Mouse (Mus musculus): ENCODE results near the gene Pde1b. TPM values are rescaled to one million over a fixed set of nuclear protein-coding genes. Genes with fewer than 3 reads are reported as not detected.

Gene Pde1b
- polyA plus RNA-seq, 2 experiments: 0.11 to 1.0 TPM

DNA sequence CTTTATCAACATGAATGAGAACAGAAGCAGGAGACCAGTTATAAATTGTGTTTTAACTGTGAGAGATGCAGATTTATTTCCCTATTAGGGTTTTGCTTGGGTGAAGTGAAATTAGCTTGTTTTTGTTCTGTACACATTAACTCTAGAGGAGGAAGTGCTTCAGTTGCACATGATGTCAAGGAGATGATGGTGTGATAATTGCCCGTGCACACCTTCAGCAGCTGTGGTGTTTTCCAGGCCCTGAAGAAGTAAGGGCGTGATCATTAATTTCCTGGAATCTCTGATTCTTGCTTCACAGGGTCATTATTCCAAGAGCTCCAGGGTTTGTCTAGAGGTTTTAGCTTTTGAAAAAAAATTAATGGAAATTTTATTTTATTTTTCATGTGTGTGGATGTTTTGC, 22.7 kb upstream of the Pde1b start:
- ATAC-seq (ENCODE audit: insufficient read depth) (no peak), DNase-seq (ENCODE audit: low read depth in 3 of 3, low spot score in 3 of 3) (no peak)

DNA sequence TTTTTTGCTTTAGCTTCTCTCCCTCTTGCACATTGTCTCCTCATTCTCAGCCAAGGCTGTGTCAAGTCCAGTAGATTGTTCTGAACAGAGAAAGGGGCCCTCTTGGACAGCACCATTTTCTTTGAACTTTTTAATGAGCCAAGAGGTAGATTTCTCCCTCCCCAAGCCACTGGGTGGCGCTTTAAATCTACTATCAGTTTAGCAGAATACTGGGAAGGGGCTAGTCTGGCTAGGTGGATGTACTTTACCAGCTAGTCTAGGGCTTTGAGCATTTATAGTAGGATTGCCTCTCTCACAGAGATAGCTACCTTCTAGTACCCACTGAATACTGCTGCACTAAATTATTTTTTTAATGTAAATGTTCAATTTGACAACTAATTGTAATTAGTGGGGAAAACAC, 20.3 kb upstream of the Pde1b start:
- TF ChIP-seq CTCF (IDR thresholded peaks at IDR 0.05; ENCODE audit: low read depth) (no peak), EP300 (IDR thresholded peaks at IDR 0.05; ENCODE audit: low read depth) (no peak)
- no peaks in the 10 kb centered on the region for H3K4me1 ChIP-seq (replicated peaks; ENCODE audit: control insufficient read depth in 2 of 2, insufficient read depth in 2 of 2, low read length in 1 of 2)
- H3K9ac ChIP-seq (replicated peaks): no peak overlapping the region
- DNase-seq (ENCODE audit: low read depth in 3 of 3, low spot score in 3 of 3) (no peak), ATAC-seq (ENCODE audit: insufficient read depth) (no peak)
- H3K36me3 ChIP-seq (replicated peaks; ENCODE audit: control insufficient read depth, insufficient read depth, low read depth): no peaks in the 10 kb centered on the region
- no peak overlapping the region for H3K4me2 ChIP-seq (ENCODE audit: low read depth)
- H3K27ac ChIP-seq: no peak overlapping the region
- H3K9me3 ChIP-seq (ENCODE audit: control insufficient read depth, low read length): no peaks in the 10 kb centered on the region
- H3K4me3 ChIP-seq (ENCODE audit: insufficient read depth in 1 of 2, low read depth in 2 of 2, low read length in 2 of 2): no peak overlapping the region
- WGBS (ENCODE audit: insufficient replicate concordance): 8% methylated on average over 1 of the region's 1 CpGs
- no peaks in the 10 kb centered on the region for H3K27me3 ChIP-seq (ENCODE audit: control insufficient read depth, insufficient read depth, low read length)

More for the DNA sequence above, 22.7 kb upstream of the Pde1b start:
- WGBS (ENCODE audit: insufficient replicate concordance): 53% methylated on average over 2 of the region's 2 CpGs
- Histone ChIP-seq H3K36me3 (replicated peaks; ENCODE audit: control insufficient read depth, insufficient read depth, low read depth) (no peaks in the 10 kb centered on the region), H3K4me2 (ENCODE audit: low read depth) (no peak overlapping the region), H3K4me3 (ENCODE audit: insufficient read depth in 1 of 2, low read depth in 2 of 2, low read length in 2 of 2) (no peak overlapping the region), H3K9me3 (ENCODE audit: control insufficient read depth, low read length) (no peaks in the 10 kb centered on the region), H3K27ac (no peak overlapping the region), H3K9ac (replicated peaks) (no peak overlapping the region), H3K4me1 (replicated peaks; ENCODE audit: control insufficient read depth in 2 of 2, insufficient read depth in 2 of 2, low read length in 1 of 2) (no peaks in the 10 kb centered on the region), H3K27me3 (ENCODE audit: control insufficient read depth, insufficient read depth, low read length) (no peaks in the 10 kb centered on the region)
- TF ChIP-seq EP300 (IDR thresholded peaks at IDR 0.05; ENCODE audit: low read depth) (no peak), CTCF (IDR thresholded peaks at IDR 0.05; ENCODE audit: low read depth) (no peak)

DNA sequence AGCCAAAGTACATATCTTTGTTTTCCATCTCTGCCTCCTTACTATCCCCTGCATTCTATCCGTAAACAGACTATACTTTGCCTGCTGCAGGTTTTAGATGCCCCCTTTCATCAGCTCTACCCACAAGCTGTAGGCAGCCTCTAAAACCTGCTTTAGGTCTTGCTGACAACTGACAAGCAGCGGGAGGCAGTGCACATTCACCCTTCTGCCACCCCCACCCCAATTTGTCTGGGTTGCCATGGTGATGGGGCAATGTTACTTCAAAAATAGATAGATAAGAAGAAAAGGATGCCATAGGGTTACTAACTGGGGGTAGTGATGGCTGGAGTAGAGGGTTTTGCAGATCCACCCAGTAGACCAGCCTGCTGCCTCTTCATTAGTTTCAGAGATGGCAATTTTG, 18.3 kb upstream of the Pde1b start:
- Histone ChIP-seq H3K4me3 (ENCODE audit: insufficient read depth in 1 of 2, low read depth in 2 of 2, low read length in 2 of 2) (no peak overlapping the region), H3K27me3 (ENCODE audit: control insufficient read depth, insufficient read depth, low read length) (no peaks in the 10 kb centered on the region), H3K9ac (replicated peaks) (no peak overlapping the region), H3K4me1 (replicated peaks; ENCODE audit: control insufficient read depth in 2 of 2, insufficient read depth in 2 of 2, low read length in 1 of 2) (no peaks in the 10 kb centered on the region), H3K9me3 (ENCODE audit: control insufficient read depth, low read length) (no peaks in the 10 kb centered on the region), H3K36me3 (replicated peaks; ENCODE audit: control insufficient read depth, insufficient read depth, low read depth) (no peaks in the 10 kb centered on the region), H3K27ac (no peak overlapping the region), H3K4me2 (ENCODE audit: low read depth) (no peak overlapping the region)
- WGBS (ENCODE audit: insufficient replicate concordance): 59% methylated on average over 2 of the region's 2 CpGs
- no peak for TF ChIP-seq EP300 (IDR thresholded peaks at IDR 0.05; ENCODE audit: low read depth)
- TF ChIP-seq CTCF (IDR thresholded peaks at IDR 0.05; ENCODE audit: low read depth): no peak
- DNase-seq (ENCODE audit: low read depth in 3 of 3, low spot score in 3 of 3) (no peak), ATAC-seq (ENCODE audit: insufficient read depth) (no peak)

DNA sequence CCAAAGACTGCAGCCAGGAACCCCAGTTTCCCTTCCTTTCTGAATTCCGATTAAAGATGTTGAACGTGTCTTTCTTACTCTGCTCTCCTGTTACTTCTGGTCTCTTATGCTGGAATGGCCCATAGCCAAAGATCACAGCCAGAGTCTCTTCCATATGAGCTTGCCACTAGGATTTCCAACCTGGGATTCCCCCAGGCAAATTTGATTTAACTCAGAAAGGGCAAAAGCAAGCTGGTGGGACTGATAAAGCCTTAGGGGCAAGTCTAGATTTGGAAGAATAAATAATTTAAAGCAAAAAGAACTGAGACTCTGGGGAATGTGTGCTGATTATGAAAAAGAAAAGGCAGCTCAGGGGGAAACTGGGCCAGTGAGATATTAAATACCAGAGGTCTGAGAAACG, 17.7 kb upstream of the Pde1b start:
- ATAC-seq (ENCODE audit: insufficient read depth) (no peak), DNase-seq (ENCODE audit: low read depth in 3 of 3, low spot score in 3 of 3) (no peak)
- WGBS (ENCODE audit: insufficient replicate concordance): 55% methylated on average over 3 of the region's 3 CpGs

GRCm38 (mm10) chr15:103486658-103487057, 16.2 kb upstream of the Pde1b start:
- no peak overlapping the region for H3K4me3 ChIP-seq (ENCODE audit: insufficient read depth in 1 of 2, low read depth in 2 of 2, low read length in 2 of 2)
- no peak for TF ChIP-seq EP300 (IDR thresholded peaks at IDR 0.05; ENCODE audit: low read depth)
- no peak for TF ChIP-seq CTCF (IDR thresholded peaks at IDR 0.05; ENCODE audit: low read depth)
- no peak overlapping the region for H3K9ac ChIP-seq (replicated peaks)
- no peak for ATAC-seq (ENCODE audit: insufficient read depth)
- H3K27me3 ChIP-seq (ENCODE audit: control insufficient read depth, insufficient read depth, low read length): no peaks in the 10 kb centered on the region
- H3K9me3 ChIP-seq (ENCODE audit: control insufficient read depth, low read length): no peaks in the 10 kb centered on the region
- no peak for DNase-seq (ENCODE audit: low read depth in 3 of 3, low spot score in 3 of 3)
- H3K4me1 ChIP-seq (replicated peaks; ENCODE audit: control insufficient read depth in 2 of 2, insufficient read depth in 2 of 2, low read length in 1 of 2): no peaks in the 10 kb centered on the region
- H3K36me3 ChIP-seq (replicated peaks; ENCODE audit: control insufficient read depth, insufficient read depth, low read depth): no peaks in the 10 kb centered on the region
- H3K27ac ChIP-seq: no peak overlapping the region
- WGBS (ENCODE audit: insufficient replicate concordance): 40% methylated on average over 1 of the region's 1 CpGs
- no peak overlapping the region for H3K4me2 ChIP-seq (ENCODE audit: low read depth)

More for the DNA sequence above, 17.7 kb upstream of the Pde1b start:
- H3K9me3 ChIP-seq (ENCODE audit: control insufficient read depth, low read length): no peaks in the 10 kb centered on the region
- no peak overlapping the region for H3K4me2 ChIP-seq (ENCODE audit: low read depth)
- TF ChIP-seq CTCF (IDR thresholded peaks at IDR 0.05; ENCODE audit: low read depth) (no peak), EP300 (IDR thresholded peaks at IDR 0.05; ENCODE audit: low read depth) (no peak)
- H3K4me1 ChIP-seq (replicated peaks; ENCODE audit: control insufficient read depth in 2 of 2, insufficient read depth in 2 of 2, low read length in 1 of 2): no peaks in the 10 kb centered on the region
- no peaks in the 10 kb centered on the region for H3K27me3 ChIP-seq (ENCODE audit: control insufficient read depth, insufficient read depth, low read length)
- no peaks in the 10 kb centered on the region for H3K36me3 ChIP-seq (replicated peaks; ENCODE audit: control insufficient read depth, insufficient read depth, low read depth)
- H3K27ac ChIP-seq: no peak overlapping the region
- H3K9ac ChIP-seq (replicated peaks): no peak overlapping the region
- H3K4me3 ChIP-seq (ENCODE audit: insufficient read depth in 1 of 2, low read depth in 2 of 2, low read length in 2 of 2): no peak overlapping the region
